Mouse (Mus musculus) cerebellum, postnatal 10 days (tissue): ENCODE data around the gene Frmpd4.

ENCODE experiments used
- DNase-seq, 2 experiments: peaks; one replicate each; pipeline ENCODE4 v3.0.0; 2021; ENCODE audit warnings: mixed read lengths in 2 of 2

Frmpd4 gene

DNA sequence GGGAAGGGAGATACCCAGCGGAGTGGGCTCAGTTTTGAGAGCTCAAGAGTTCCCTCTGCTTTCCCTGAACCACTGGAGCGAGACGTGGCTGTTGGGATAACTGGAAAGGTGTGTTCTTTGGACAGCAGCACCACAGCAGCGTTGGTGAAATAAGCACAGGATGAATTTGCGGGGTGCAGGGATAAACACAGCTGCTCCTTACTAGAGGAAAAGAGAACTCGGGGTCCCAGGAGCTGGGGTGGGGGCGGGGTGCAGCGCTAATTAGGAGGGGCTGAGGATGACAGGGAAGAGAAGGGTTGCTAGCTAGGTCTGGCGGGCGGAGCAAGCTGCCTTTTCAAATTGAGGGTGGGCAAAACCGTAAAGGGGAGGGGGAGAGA lies 453.5 kb downstream of the Frmpd4 start:
- peak in 1 of 2 experiments; percentile 14 for DNase-seq

GRCm38 (mm10) chrX:168122806-168123588 lies 454.0 kb downstream of the Frmpd4 start:
- peak; percentile 40 to 59 for DNase-seq

- peak; percentile 4 to 25 for DNase-seq
These were observed 535.4 kb downstream of the Frmpd4 start for GRCm38 (mm10) chrX:168041589-168041988.

- peak in 1 of 2 experiments; percentile 0 for DNase-seq
These were observed 556.4 kb downstream of the Frmpd4 start for GRCm38 (mm10) chrX:168020574-168021145.

DNA sequence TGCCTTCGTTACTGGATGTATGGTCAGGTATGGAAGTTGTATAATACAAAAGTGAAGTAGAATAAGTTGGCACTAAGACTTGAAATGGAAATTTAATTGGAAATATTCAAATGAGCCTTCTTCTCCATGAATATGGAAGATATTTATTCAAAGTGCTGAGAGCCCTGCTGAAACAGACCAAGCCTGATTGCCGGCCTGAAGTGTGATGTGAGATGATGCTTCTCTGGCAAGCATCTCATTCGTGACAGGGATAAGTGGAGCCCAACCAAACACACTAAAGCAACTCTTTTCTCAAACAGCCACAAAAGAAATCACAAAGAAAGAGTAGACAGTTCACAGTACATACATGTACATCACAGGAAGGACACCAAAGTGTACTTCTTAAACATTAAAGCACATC lies 559.2 kb downstream of the Frmpd4 start:
- DNase-seq: no peak

DNA sequence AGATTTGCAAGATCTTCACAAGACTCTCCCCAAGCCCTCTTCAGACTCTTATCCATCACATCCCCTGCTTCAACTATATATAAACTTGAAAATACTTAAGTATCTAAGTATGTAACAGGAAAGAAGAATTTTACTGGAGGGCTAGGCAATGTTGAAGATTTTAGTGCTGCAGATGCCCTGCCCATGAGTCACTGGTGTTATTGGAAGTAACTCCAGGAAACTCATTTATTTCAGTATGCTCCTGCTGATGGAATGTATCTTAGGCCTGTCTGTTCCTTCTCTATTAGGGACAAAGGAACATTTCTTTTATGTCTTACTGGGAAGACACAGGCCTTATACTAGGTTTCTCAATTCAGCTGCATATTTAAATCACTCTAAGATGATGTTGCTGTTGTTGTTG lies 592.2 kb downstream of the Frmpd4 start:
- DNase-seq: no peak

DNA sequence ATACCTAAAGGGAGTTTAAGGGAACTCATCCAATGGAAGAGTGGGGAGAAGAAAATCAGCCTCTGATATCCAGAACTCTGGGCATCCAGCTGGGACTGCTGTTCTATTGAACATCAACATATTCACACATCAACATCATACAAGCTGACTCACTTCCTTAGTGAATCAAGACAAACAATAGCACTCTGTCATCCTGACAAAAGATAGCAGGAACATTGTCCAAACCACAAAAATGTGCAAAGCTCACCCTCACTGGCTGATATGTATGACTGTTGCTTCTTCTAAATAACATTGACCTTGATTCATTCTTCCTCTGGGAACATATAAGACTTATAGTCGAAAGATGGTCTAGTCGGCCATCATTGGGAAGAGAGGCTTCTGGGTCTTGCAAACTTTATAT lies 625.8 kb downstream of the Frmpd4 start:
- no peak for DNase-seq

DNA sequence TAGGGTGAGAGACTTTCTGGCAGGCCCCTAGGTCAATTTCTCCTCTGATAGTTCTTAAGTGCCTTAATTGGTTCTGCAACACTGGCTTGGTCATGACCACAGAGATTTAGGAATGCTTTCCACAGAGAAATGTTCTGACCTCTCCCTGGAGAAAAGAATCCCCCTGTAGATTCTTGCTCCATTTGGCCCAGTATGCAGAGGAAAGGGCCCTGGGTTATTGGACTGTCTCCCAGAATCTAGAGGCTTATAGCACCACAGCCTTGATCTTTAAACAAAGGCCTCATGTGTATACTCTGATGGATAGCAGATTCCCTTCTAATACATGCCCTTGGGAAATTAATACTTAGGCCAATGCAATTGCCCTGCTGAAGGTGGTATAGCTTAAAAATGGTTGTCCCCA lies 667.5 kb downstream of the Frmpd4 start:
- DNase-seq: no peak

DNA sequence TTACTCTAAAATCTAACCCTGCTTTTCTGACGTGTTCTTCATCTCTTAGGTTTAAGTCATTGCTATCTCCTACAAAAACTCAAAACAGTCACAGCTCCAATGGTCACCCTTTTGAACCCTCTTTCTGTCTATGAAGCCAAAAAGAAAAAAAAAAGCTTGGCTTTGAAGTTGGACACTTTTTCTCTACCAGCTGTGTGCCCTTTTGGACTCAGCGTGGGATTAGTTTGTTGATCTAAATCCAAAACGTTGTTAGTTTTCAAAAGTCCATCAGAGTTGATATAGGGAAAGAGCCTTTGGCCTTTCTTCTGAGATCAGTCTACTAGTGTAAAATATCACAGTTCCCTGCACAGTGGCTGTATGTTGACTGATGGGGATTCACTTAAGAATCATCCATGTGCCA lies 676.0 kb downstream of the Frmpd4 start:
- no peak for DNase-seq

DNA sequence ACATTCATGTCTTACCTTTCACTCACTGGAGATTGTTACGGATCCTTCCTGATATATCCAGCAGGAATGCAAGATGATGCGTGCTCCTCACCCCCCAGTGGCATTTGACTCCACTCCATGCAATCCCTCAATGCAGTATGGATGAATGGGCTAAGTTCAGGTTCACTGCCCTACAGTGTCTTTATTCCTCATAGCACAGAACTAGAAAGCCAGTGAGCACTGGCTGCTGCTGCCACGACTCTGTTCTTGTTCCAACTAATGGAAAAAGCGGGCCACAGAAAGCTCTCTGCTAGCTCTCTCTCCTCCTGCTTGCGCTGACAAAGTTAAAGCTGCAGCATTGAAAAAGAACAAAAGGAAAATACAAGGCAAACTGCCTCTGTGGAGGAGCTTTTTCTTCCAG lies 722.2 kb downstream of the Frmpd4 start:
- DNase-seq: no peak

DNA sequence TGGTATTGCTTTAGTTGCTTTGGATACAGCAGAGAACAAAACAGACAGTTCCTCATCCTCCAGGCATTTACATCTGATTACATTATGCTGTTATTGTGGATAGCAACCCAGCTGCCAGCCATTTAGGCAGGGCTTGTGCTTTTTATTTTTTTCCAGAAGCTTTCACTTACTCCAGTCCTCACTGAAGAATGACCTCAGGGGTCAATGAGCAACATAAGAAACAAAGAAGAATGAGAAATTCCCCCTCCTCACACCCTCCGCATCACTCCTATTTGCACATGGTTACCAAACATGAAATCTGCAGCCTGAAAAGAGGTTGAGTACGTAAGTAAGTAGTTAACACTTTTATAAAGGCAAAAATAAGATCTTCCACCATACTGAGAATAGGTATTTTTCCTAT lies 744.5 kb downstream of the Frmpd4 start:
- no peak for DNase-seq

DNA sequence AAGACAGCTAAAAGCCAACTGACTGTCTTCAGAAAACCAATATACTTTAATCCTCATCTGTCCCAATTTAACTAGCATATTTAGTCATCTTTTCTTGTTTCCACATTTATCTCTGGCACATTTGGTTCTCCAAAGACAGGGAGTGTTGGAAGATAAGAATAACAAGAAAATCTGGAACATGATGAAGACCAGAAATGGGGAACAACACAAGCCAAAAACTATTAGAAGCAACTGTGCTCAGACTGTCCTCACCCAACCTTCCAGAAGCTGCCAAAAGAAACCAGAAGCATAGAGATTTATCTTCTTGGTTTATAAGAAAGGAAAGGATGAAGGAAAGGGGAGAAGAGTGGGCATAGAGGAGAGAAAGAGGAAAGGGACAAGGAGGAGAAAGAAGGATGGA lies 748.6 kb downstream of the Frmpd4 start:
- no peak for DNase-seq

DNA sequence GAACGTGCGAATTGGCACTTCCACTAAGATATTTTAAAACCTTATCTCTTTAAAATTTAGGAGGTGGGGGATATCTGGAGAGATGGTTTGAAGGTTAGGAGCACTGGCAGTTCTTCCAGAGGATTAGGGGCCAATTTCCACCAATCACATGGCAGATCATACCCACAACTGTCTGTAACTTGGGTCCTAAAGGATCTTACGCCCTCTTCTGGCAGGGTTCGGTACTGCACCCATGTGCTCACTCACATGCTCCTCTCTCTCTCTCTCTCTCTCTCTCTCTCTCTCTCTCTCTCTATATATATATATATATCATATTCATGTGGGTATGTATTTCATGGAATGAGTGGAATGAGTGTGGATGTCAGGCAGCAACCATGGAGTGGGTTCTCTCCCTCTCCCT lies 759.7 kb downstream of the Frmpd4 start:
- DNase-seq: peak; percentile 13

DNA sequence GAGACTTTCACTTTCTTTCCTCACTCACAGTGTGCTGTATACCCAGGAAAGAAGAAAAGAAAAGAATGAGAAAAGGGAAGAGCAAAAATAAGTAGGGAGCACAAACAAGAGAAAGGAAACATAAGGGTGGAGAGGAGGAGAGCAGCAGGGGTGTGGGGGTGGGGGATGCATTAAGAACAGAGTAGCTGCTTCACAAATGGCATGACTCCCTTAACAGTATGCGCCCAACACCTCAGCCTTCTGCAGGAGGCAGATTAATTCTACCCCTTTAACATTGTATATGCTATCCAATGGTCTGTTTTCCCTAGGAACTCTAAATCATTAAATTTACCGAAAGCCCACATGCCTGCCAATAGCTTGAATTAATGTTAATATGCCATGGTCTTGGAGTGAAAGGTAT lies 766.9 kb downstream of the Frmpd4 start:
- no peak for DNase-seq

DNA sequence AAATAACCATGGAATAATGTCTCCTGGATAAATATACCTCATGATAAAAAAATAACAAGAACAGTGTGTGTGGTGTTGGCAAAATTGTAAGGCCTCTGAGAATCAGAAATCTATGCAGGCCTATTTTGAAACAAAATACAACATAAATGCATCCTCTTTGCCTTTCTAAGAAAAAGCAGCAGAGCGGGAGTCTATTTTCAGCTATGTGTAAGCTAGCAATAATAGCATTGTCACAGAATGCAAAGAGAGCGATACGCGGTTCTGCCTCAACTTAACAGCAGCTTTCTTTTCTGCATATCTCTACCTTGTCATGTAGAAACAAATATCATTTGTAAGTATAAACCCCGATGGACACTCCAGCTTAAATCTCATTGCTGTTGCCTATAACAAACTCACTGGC lies 768.5 kb downstream of the Frmpd4 start:
- no peak for DNase-seq

GRCm38 (mm10) chrX:167788737-167789136 lies 788.3 kb downstream of the Frmpd4 start:
- DNase-seq: no peak

DNA sequence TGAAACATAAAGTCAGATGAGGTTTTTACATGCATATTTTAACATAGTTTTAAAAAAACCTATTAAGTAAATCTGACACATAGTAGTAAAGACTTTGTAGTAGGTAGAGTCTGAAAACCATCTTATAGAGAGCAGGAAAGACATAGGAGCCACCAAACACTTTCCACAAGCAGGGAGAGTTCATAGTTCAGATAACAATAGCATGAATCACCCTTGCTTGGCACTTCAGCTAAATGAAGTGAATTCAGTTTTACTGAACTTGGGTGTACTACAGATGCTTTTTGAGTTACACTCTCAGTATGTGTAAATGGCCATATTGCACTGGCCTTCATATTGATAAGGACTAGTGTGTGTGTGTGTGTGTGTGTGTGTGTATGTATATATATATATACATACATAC lies 793.5 kb downstream of the Frmpd4 start:
- no peak for DNase-seq

DNA sequence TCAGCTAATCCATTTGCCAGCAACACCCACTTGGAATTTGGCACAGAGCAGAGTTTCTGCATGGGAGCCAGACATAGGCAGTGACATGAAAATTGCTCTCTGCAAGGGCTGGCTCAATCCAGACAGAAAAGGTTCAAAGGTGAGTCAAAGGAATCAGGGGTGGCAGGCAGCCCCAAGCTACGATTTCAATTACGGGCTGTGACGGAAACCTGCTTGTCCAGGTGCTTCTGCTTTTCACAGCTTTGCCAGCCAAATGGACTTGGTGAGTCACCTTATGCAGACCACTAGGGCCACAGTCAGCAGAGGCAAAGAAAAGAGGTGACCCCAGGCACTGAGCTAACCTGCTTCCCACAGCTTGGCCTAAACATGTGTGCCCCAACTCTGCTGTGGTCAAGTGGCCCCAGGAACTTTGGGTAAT lies 857.5 kb downstream of the Frmpd4 start:
- DNase-seq: peak; percentile 8 to 26

DNA sequence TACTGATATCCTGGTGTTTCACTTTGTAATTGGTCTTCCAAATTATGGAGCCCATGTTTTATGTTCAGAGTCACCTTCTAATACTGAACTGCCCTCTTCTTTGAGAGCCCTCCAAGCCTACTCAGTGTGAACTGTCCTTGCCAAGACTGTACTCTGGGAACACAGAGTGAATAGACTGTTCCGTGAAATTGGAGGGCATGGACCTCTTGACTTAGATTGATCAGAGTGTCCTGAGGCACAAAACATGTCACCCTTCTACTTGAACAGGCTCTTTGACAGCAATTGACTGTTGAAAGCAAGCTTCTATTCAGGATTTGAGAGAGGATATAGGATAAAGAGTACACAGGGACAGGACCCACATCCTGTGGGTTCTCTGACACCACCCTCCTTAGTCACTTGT lies 857.9 kb downstream of the Frmpd4 start:
- no peak for DNase-seq

DNA sequence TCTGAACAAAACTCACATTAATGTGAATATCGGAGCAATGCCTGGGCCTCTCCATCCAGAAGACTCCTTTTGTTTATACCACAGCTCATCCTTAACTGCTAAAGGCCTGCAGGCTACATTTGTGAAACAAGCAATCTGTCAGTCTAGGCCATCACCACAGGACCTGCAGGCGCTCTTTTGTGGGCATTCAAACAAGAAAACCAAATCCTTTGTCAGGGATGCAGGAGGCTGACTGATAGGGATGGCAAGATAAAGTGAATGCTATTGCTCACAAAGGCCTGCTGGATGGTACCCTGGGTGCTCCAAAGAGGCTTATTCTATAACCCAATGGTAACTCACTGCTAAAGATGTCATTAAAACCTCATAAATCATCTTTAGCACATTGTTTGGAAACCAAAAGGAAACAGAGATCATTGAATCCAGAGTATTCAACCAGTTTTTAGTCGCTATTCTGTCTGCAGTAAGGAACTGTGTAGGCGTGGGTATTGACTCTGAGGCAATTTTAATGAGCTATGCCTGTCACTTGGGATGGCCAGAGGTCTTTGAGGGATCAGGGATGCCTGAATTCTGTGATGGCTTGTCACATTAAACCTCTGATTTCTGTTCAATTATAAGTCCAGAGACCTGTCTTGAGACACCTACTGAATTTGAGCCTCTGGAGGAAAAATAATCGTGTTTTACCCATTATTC lies 922.1 kb downstream of the Frmpd4 start:
- DNase-seq: peak; percentile 0 to 16

DNA sequence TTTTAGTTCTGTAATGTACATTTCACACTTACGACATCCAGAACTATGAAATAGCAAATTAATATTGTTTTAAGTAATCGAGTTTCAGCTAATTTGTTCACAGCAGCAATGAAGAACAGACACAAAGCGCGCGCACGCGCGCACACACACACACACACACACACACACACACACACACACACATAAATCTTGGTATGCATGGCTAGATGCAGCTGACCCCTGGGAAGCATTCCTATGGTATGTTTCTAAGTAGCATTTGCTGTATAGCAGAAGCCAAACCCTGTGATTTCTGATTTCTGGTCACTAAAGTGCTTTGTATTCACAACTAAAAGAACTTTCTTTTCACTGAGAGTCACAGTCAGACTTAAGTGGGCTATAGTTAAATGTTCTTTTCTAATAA lies 922.8 kb downstream of the Frmpd4 start:
- no peak for DNase-seq

DNA sequence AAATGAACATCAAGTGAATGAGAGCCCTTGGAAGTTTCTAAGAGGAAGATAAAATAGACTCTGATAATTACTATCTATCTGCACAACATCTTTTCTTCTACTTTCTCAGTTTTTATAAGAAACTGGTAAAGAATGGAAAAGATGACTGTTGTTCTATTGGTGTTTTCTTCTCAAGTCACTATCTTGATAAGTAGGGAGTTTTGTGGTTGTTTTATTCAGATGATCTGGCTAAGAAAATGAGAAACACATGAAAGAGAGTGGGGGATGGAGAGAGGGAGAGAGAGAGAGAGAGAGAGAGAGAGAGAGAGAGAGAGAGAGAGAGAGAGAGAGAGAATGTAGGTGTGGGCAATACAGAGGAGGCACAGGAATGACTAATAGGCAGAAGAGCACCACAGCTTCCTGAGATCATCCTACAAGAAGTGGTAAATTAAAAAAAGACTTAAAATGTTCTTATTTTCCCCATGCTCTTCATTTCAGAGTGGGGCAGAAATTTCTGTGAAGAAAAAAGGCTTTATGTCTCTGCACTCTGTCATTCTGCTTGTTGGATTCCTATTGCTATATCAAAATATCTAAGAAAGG lies 979.3 kb downstream of the Frmpd4 start:
- DNase-seq: no peak

- peak; percentile 2 to 3 for DNase-seq
These were observed 1024.2 kb downstream of the Frmpd4 start for GRCm38 (mm10) chrX:167552827-167553226.

- DNase-seq: peak; percentile 57 to 70
These were observed 1053.9 kb downstream of the Frmpd4 start for GRCm38 (mm10) chrX:167523151-167523550.
